Mouse (Mus musculus) CH12F3 (cell line): ENCODE results near the gene Pygo1.

ENCODE experiments used
- in situ Hi-C: fragments of 300-500 bp; cut with MboI; formaldehyde crosslinking; loops from 2 replicates; pipeline ENCODE4 v1.14.3; 2020; ENCODE audit warnings: low sequenced_read_pairs

Gene Pygo1

DNA sequence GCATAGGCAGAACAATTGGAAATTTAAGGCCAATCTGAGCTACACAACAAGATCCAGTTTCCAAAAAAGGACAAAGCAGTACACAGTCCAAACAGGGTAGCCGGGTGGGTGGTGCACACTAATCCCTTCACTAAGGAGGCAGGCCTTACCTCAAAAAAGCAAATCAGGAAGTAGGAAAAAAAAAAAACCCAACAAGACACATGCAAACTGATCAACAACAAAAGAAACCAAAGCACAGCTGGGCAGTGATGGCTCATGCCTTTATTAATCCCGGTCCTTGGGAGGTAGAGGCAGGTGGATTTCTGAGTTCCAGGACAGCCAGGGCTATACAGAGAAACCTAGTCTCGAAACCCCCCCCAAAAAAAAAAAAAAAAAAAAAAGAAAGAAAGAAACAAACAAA lies 62.3 kb downstream of the Pygo1 start:
- in situ Hi-C loops: no loop called here

DNA sequence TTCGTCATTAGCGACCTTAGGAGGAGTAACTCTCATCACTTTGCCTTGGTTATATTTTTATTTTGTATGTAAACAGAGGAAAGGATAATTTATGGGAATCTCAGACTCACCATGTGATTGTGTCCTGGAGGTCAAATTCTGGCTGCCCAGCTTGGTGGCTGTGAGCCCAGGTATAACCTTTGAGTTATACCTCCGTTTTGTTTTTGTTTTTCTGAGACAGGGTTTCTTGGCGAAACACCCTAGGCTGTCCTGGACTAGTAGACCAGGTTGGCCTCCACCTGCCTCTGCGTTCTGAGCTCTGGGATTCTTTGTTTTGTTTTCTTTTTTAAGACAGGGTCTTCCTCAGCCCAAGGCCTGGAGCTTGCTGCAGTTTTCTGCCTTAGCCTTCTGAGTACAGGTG lies 63.3 kb downstream of the Pygo1 start:
- in situ Hi-C loops: no loop called here

DNA sequence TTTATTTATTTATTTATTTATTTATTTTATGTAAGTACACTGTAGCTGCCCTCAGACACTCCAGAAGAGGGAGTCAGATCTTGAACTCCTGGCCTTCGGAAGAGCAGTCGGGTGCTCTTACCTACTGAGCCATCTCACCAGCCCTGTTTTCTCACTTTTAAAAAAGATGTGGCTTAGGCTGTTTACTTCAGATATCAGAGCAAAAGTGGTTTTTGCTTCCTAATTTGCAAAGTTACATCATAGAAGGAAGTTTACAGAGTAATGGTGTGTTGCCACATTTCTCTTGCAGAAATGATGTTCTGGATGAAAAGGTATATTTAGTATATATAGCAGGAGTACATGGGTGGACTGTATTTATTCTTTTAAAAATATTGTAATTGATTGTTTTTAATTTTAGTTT lies 66.0 kb downstream of the Pygo1 start:
- in situ Hi-C loops: no loop called here

DNA sequence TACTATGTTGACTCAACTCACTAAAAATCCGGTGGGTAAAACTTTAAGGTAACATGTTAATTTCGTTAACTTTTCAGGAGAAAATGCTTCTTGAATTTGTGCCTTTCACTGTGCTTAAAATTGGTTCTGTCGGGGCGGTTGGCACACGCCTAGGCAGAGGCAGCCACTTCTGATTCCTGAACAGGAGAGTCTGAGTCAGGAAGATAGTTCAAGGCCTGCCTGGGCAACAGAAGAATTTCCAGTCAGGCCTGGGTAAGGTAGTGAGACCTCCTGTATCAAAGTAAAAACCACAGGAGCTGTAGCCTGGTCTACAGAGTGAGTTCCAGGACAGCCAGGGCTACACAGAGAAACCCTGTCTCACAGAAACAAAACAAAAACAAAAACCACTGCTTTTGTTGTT lies 67.1 kb downstream of the Pygo1 start:
- in situ Hi-C loops: no loop called here

DNA sequence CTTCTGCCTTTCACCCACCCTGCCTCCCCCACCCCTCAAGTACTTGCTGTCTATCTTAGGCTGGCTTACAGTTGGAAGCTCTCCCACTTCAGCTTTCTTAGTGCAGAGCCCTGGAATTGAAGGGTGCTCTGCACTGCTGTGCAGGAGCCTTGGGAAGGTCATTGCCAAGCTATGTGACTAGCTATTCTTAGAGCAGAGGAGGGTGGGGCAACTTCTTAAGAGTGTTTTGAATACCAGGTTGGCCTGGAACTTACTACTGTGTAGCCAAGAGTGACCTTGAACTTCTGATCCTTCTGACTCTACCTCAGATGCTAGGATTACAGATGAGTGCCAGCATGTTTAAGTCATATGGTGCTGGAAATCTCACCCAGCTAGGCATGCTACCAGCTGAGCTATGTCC lies 70.7 kb downstream of the Pygo1 start:
- in situ Hi-C loops: no loop called here

DNA sequence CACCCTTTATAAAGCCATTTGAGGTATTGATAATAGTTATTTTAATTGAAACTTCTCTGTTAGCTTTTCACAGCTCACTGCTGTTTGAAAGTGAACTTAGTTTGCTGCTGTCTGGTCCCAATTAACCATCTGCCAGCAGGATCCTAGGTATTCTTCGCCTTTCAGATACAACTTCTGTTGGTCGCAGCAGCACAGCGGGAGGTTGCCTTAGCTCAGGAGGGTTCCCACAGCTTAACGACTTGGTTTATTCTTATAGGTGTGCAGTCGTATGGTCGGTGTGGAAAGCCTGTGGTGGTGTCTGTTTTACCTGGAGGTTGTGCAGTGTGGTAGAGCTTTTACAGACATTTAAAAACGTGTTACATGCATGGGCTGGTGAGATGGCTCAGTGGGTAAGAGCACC lies 71.4 kb downstream of the Pygo1 start:
- in situ Hi-C loops: no loop called here

DNA sequence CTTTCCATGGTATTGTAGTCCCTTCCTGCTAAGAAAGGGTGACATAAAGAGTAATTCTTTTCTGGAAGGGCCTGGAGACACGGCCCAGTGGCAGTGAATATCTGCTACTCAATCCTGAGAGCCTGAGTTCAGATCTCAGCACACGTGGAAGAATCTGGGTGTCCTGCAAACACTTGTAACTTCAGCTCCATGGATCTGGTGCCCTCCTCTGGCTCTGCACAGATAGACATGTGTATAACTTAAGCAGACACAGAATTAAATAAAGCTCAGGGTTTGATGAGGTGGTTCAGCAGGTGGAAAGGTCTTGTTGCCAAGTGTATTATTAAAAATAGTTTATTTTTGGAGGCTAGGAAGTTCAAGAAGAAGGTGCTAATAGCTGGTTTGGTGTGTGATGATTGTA lies 75.0 kb downstream of the Pygo1 start:
- in situ Hi-C loops: no loop called here

DNA sequence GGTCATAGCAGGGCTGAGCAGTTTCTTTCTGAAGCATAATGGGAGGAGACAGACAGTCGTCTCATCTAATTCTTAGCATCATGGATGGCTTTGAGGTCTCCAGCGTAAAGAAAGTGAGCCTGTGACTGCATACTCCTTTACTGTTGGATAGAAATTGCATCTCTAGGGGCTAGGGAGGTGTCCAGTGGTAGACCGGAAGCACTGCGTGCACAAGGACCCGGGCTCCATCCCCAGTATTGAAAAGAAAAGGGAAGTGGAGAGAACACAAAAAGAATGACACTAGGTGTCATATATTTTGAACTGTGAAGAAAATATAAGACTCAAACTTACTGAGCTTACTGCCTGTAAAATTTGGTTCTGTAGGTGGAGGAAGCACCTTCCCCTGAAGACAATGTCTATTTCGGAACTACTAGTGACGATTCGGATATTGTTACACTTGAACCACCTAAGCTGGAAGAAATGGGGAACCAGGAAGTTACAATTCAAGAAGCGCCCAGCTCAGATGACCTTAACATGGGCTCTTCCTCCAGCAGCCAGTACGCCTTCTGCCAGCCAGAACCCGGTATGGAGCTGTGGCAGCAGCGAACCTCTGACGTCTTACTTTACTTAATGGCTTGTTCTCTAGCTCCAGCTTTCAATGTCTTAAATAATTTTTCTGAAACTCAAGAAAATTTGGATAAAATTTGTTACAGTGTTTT lies 76.0 kb downstream of the Pygo1 start:
- in situ Hi-C loops: no loop called here
